ENCODE assay signal across 25 mouse cellular contexts in genomic region chr3:105608857-105609256, GRCm38 (mm10).
"Had no signal": no experiment of that assay in that cellular context is flagged by ENCODE, and none has a peak within 500 bp of the region (broad histone marks: within the 10 kb centered on the region; RNA-seq: fewer than 3 reads in every experiment).

No protein-coding gene starts in this region.

- DNase-seq: kidney, adult 11 months; kidney, adult 8-10 months; kidney, postnatal 10 days; kidney, postnatal 36 days; liver; lung, adult 18-20 months; lung, postnatal 10 days; lung, postnatal 36 days; midbrain, embryonic 14.5 days; right cerebral cortex, adult 18-20 months; right cerebral cortex, postnatal 14 days; right cerebral cortex, postnatal 4 days; thymus, postnatal 25 days had no signal

- H3K27ac ChIP-seq: intestine, embryonic 15.5 days; kidney, embryonic 15.5 days; limb, embryonic 10.5 days; limb, embryonic 13.5 days; liver, embryonic 12.5 days; liver, embryonic 15.5 days; lung, embryonic 15.5 days; midbrain, embryonic 10.5 days; neural tube, embryonic 12.5 days; neural tube, embryonic 15.5 days; stomach, embryonic 15.5 days had no signal

- H3K4me3 ChIP-seq: intestine, embryonic 15.5 days; kidney, embryonic 15.5 days; limb, embryonic 10.5 days; limb, embryonic 13.5 days; liver, embryonic 12.5 days; liver, embryonic 15.5 days; lung, embryonic 15.5 days; megakaryocyte, embryonic 14.5 days; midbrain, embryonic 10.5 days; neural tube, embryonic 12.5 days; neural tube, embryonic 15.5 days; stomach, embryonic 15.5 days had no signal
